Mouse (Mus musculus) G1E (cell line): Measurements from ENCODE around the gene Ell2. TPM values are rescaled to one million over a fixed set of nuclear protein-coding genes. Genes with fewer than 3 reads are reported as not detected.
A peak's percentile ranks its signal among the peaks of the same experiment; 100 is the strongest.

ENCODE experiments used
- ATAC-seq: 2 replicates; pipeline ENCODE4 v1.8.0; 2016; ENCODE audit warnings: mild to moderate bottlenecking; ENCODE audit not compliant: insufficient number of reproducible peaks, poor library complexity, low FRiP score, severe bottlenecking; ENCODE audit errors: extremely low read depth
- DNase-seq: peaks from one replicate; pipeline ENCODE4 v3.0.0; 2012; ENCODE audit warnings: low spot score
- H3K27me3 ChIP-seq: 2 replicates; pipeline ENCODE4 v1.6.1; 2012; ENCODE audit warnings: mild to moderate bottlenecking, low read length, inconsistent platforms; ENCODE audit not compliant: insufficient read depth
- H3K36me3 ChIP-seq: replicated peaks from 2 replicates; pipeline ENCODE3; 2012; ENCODE audit warnings: mild to moderate bottlenecking, inconsistent platforms
- H3K4me1 ChIP-seq: 2 replicates; pipeline ENCODE4 v1.6.1; 2012; ENCODE audit warnings: low read depth, low read length, inconsistent platforms, mixed read lengths; ENCODE audit not compliant: insufficient read depth
- H3K4me3 ChIP-seq: 2 replicates; pipeline ENCODE4 v1.5.1; 2012; ENCODE audit warnings: low read depth, mild to moderate bottlenecking, inconsistent platforms, low read length, moderate library complexity, mixed read lengths
- H3K9me3 ChIP-seq: replicated peaks from 2 replicates; pipeline ENCODE4 v1.6.1; 2012; ENCODE audit warnings: inconsistent platforms
- CTCF ChIP-seq: IDR thresholded peaks from 2 replicates; pipeline ENCODE4 v1.5.1; 2012; ENCODE audit warnings: low read depth, low read length, inconsistent platforms, mixed read lengths
- GATA1 ChIP-seq: IDR thresholded peaks from 2 replicates; pipeline ENCODE4 v1.6.1; 2012; ENCODE audit warnings: borderline replicate concordance, low read length, inconsistent platforms, mixed read lengths
- GATA2 ChIP-seq: IDR thresholded peaks from 2 replicates; pipeline ENCODE4 v1.6.1; 2012; ENCODE audit warnings: low read depth, low read length, inconsistent platforms, borderline replicate concordance
- POLR2AphosphoS5 ChIP-seq: IDR thresholded peaks from 2 replicates; pipeline ENCODE4 v1.6.1; 2012; ENCODE audit warnings: low read depth, low read length, inconsistent platforms; ENCODE audit not compliant: insufficient replicate concordance
- TAL1 ChIP-seq: conservative IDR thresholded peaks from 2 replicates; pipeline ENCODE4 v1.6.1; 2012; ENCODE audit warnings: low read depth, low read length, inconsistent platforms, mixed read lengths
- polyA plus RNA-seq: library from polyadenylated mRNA; stranded (reverse); fragments of >175 nt; gene quantifications from 2 replicates; pipeline ENCODE4 v1.2.3, GENCODE M21; 2012
- total RNA-seq, 2 experiments: library from RNA; stranded (forward) in 1 of 2; stranded (reverse) in 1 of 2; fragments of 200-1000 nt in 1 of 2; fragments of >200 nt in 1 of 2; fragmentation: Nextera tagmentation in 1 of 2; gene quantifications; 2 replicates each; pipeline ENCODE4 v1.2.3; 2014 to 2017

The Ell2 gene
- total and polyA plus RNA-seq, 3 experiments = 18.9 to 68.9 (median 37.2) TPM

GRCm38 (mm10) chr13:75770744-75771143 lies 64.2 kb downstream of the Ell2 start:
- peaks cover 63% of the 10 kb centered on the region for H3K36me3 ChIP-seq
- H3K27me3 ChIP-seq = no peaks in the 10 kb centered on the region
- H3K9me3 ChIP-seq = no peaks in the 10 kb centered on the region
- H3K4me1 ChIP-seq = peaks cover 13% of the 10 kb centered on the region
- DNase-seq (no peak), ATAC-seq (no peak)
- H3K4me3 ChIP-seq = no peak overlapping the region
- TF ChIP-seq POLR2AphosphoS5 (no peak), GATA2 (no peak), GATA1 (no peak), CTCF (no peak), TAL1 (no peak)

DNA sequence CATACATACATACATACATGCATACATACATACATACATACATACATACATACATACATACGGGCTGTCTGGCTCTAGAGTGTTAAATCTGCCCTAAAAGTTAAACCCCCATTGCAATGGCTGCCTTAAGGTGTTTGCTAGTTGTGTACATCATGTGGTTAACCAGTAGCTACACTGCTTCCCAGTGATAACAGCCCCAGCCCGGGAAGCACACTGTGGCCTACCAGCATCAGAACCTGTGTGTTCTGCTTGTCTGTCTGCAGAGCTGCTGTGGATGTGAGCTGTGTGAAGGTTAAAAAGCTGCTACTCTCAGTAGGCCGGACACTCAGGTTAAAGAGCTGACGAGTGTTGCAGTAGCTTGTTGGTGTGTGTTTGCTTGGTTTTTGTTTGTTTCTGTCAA lies 64.8 kb downstream of the Ell2 start:
- no peak for DNase-seq
- Histone ChIP-seq H3K9me3 (no peaks in the 10 kb centered on the region), H3K27me3 (no peaks in the 10 kb centered on the region), H3K36me3 (peaks cover 62% of the 10 kb centered on the region), H3K4me3 (peak overlapping the region; percentile 41; the same call in 1 of the 2 replicates), H3K4me1 (peaks cover 16% of the 10 kb centered on the region)
- peak; percentile 84 for ATAC-seq
- TF ChIP-seq TAL1 (peak; percentile 72), POLR2AphosphoS5 (no peak)

GRCm38 (mm10) chr13:75771984-75772730 lies 65.6 kb downstream of the Ell2 start:
- peaks cover 62% of the 10 kb centered on the region for H3K36me3 ChIP-seq
- no peak overlapping the region for H3K4me3 ChIP-seq
- TF ChIP-seq GATA1 = no peak
- no peak for TF ChIP-seq POLR2AphosphoS5
- no peak for TF ChIP-seq TAL1
- TF ChIP-seq GATA2 = no peak
- no peak for TF ChIP-seq CTCF
- 0 out of 2 replicates have a peak, but pooled peaks have one; percentile 12 for ATAC-seq
- no peaks in the 10 kb centered on the region for H3K27me3 ChIP-seq
- peaks cover 19% of the 10 kb centered on the region for H3K4me1 ChIP-seq
- no peak for DNase-seq
- H3K9me3 ChIP-seq = no peaks in the 10 kb centered on the region

DNA sequence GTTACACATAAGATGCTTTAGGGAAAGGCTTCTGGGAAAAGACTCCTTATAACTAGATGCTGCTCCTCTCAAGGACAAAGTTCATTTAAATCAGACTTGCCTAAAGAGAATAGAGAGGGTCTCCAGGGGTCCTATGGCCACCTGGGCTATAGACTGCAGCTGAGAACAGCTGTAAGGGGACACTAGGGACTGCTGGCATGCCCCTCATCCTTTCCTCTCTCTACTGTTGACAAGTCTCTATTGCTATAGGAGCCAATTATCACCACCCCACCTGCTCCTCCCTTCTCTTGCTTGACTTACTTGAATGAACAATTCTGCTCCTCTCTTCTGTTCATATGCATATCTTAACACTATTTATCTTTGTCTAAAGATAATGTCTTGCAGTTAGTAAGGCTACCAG lies 69.4 kb downstream of the Ell2 start:
- no peak for ATAC-seq
- peaks cover 51% of the 10 kb centered on the region for H3K36me3 ChIP-seq

GRCm38 (mm10) chr13:75776692-75777091 lies 70.1 kb downstream of the Ell2 start:
- DNase-seq (no peak), ATAC-seq (no peak)
- TF ChIP-seq CTCF (no peak), TAL1 (no peak), POLR2AphosphoS5 (no peak), GATA1 (no peak), GATA2 (no peak)
- Histone ChIP-seq H3K9me3 (no peaks in the 10 kb centered on the region), H3K27me3 (no peaks in the 10 kb centered on the region), H3K4me1 (peaks cover 12% of the 10 kb centered on the region), H3K4me3 (no peak overlapping the region), H3K36me3 (peaks cover 47% of the 10 kb centered on the region)

More for the DNA sequence above, 69.4 kb downstream of the Ell2 start:
- no peaks in the 10 kb centered on the region for H3K9me3 ChIP-seq
- peaks cover 16% of the 10 kb centered on the region for H3K4me1 ChIP-seq
- no peak overlapping the region for H3K4me3 ChIP-seq
- no peak for DNase-seq
- no peak for TF ChIP-seq GATA1
- no peak for TF ChIP-seq GATA2
- no peak for TF ChIP-seq TAL1
- TF ChIP-seq POLR2AphosphoS5 = no peak
- no peaks in the 10 kb centered on the region for H3K27me3 ChIP-seq

- TF ChIP-seq POLR2AphosphoS5 = no peak
- TF ChIP-seq CTCF = no peak
- TF ChIP-seq TAL1 = no peak
- TF ChIP-seq GATA2 = no peak
- no peak for TF ChIP-seq GATA1
- peaks cover 6% of the 10 kb centered on the region; the same call in 1 of the 2 replicates for H3K4me1 ChIP-seq
- no peak for DNase-seq
- H3K9me3 ChIP-seq = no peaks in the 10 kb centered on the region
- H3K36me3 ChIP-seq = peaks cover 38% of the 10 kb centered on the region
- ATAC-seq = no peak
- H3K4me3 ChIP-seq = no peak overlapping the region
- no peaks in the 10 kb centered on the region for H3K27me3 ChIP-seq
These were observed 71.6 kb downstream of the Ell2 start for GRCm38 (mm10) chr13:75778156-75778555.

DNA sequence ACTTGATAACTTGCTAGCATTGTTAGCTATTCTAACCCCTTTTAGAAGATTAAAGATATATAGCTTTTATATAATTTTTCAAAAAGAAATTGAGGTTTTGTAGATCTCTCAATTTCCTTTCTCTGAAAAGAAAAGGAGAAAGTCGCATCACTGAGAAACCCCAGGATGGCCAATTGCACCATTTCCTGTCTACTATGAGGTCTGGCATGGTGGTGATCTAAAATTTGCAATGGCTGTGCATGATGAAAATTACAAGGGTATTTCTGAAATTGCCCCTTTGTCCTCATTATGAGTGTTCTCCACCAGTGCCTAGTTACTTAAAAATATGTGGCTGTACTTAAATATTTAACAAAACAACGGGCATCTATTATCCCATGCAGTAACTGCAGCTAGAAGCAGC lies 72.6 kb downstream of the Ell2 start:
- H3K27me3 ChIP-seq = no peaks in the 10 kb centered on the region
- TF ChIP-seq TAL1 (no peak), GATA2 (no peak), POLR2AphosphoS5 (no peak), GATA1 (no peak), CTCF (no peak)
- ATAC-seq = no peak
- peaks cover 6% of the 10 kb centered on the region; the same call in 1 of the 2 replicates for H3K4me1 ChIP-seq
- H3K36me3 ChIP-seq = peaks cover 28% of the 10 kb centered on the region
- no peak for DNase-seq
- no peaks in the 10 kb centered on the region for H3K9me3 ChIP-seq
- no peak overlapping the region for H3K4me3 ChIP-seq
